Mouse (Mus musculus): ENCODE results near the gene Dnah2.

Dnah2 gene

GRCm38 (mm10) chr11:69469301-69469700 is 79.6 kb downstream of the Dnah2 start:
- DNase-seq (ENCODE audit: low spot score in 2 of 2) = no peak

GRCm38 (mm10) chr11:69463996-69464395 is 84.9 kb downstream of the Dnah2 start:
- peak; percentile 19 to 42 for DNase-seq (ENCODE audit: low spot score in 2 of 2)

- DNase-seq (ENCODE audit: low spot score in 2 of 2) = no peak
These were observed 87.3 kb downstream of the Dnah2 start for GRCm38 (mm10) chr11:69461568-69461967.

GRCm38 (mm10) chr11:69459883-69460282 is 89.0 kb downstream of the Dnah2 start:
- no peak for DNase-seq (ENCODE audit: low spot score in 2 of 2)

- no peak for DNase-seq (ENCODE audit: low spot score in 2 of 2)
These were observed 91.8 kb downstream of the Dnah2 start for GRCm38 (mm10) chr11:69457006-69457579.

- no peak for DNase-seq (ENCODE audit: low spot score in 2 of 2)
These were observed 96.6 kb downstream of the Dnah2 start for GRCm38 (mm10) chr11:69452114-69452867.

- no peak for DNase-seq (ENCODE audit: low spot score in 2 of 2)
These were observed 101.6 kb downstream of the Dnah2 start for GRCm38 (mm10) chr11:69447299-69447698.

- no peak for DNase-seq (ENCODE audit: low spot score in 2 of 2)
These were observed 105.6 kb downstream of the Dnah2 start for GRCm38 (mm10) chr11:69443328-69443727.

GRCm38 (mm10) chr11:69437291-69437690 is 111.6 kb downstream of the Dnah2 start:
- no peak for DNase-seq (ENCODE audit: low spot score in 2 of 2)

- no peak for DNase-seq (ENCODE audit: low spot score in 2 of 2)
These were observed 115.7 kb downstream of the Dnah2 start for GRCm38 (mm10) chr11:69433189-69433588.

GRCm38 (mm10) chr11:69432640-69432982 is 116.3 kb downstream of the Dnah2 start:
- no peak for DNase-seq (ENCODE audit: low spot score in 2 of 2)

GRCm38 (mm10) chr11:69431829-69432639 is 116.9 kb downstream of the Dnah2 start:
- DNase-seq (ENCODE audit: low spot score in 2 of 2) = peak; percentile 62 to 74

GRCm38 (mm10) chr11:69430631-69431030 is 118.3 kb downstream of the Dnah2 start:
- no peak for DNase-seq (ENCODE audit: low spot score in 2 of 2)

- no peak for DNase-seq (ENCODE audit: low spot score in 2 of 2)
These were observed 119.6 kb downstream of the Dnah2 start for GRCm38 (mm10) chr11:69429313-69429712.

- no peak for DNase-seq (ENCODE audit: low spot score in 2 of 2)
These were observed 120.2 kb downstream of the Dnah2 start for GRCm38 (mm10) chr11:69428751-69429150.

GRCm38 (mm10) chr11:69426246-69426645 is 122.7 kb downstream of the Dnah2 start:
- no peak for DNase-seq (ENCODE audit: low spot score in 2 of 2)

GRCm38 (mm10) chr11:69423885-69424284 is 125.0 kb downstream of the Dnah2 start:
- DNase-seq (ENCODE audit: low spot score in 2 of 2) = no peak

GRCm38 (mm10) chr11:69422842-69423241 is 126.1 kb downstream of the Dnah2 start:
- DNase-seq (ENCODE audit: low spot score in 2 of 2) = no peak

GRCm38 (mm10) chr11:69421131-69421977 is 127.6 kb downstream of the Dnah2 start:
- DNase-seq (ENCODE audit: low spot score in 2 of 2) = no peak

GRCm38 (mm10) chr11:69420554-69421000 is 128.3 kb downstream of the Dnah2 start:
- DNase-seq (ENCODE audit: low spot score in 2 of 2) = no peak

GRCm38 (mm10) chr11:69419813-69420553 is 128.9 kb downstream of the Dnah2 start:
- DNase-seq (ENCODE audit: low spot score in 2 of 2) = no peak

Measured in frontal cortex, postnatal 36 days (tissue).